Mouse (Mus musculus) adrenal gland, adult (tissue): ENCODE results near the gene Gm17545.

Experiments
- DNase-seq, 2 experiments: peaks; one replicate each; pipeline ENCODE4 v3.0.0; 2022 to 2023; ENCODE audit warnings: low spot score in 1 of 2; ENCODE audit not compliant: inconsistent age in 2 of 2

The Gm17545 gene

DNA sequence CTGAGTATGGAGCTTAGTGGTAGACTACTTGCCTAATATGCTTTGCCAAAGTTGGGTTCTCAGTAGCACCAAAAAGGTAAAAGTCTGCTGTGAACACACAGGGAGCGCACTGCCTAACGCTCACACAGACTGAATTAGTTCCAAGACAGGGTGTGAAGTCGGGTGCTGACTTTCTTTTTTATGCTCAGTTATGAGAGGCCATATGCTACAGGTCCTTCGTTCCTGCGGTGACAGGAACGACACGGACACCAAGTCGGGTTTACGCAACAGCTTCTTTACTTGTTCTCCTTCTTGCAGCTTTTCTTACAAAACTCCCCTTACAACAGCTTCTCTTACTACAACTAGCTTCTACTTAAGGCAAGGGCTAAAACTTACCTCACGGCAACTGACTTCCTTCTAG lies 10.9 kb upstream of the Gm17545 start:
- no peak for DNase-seq

DNA sequence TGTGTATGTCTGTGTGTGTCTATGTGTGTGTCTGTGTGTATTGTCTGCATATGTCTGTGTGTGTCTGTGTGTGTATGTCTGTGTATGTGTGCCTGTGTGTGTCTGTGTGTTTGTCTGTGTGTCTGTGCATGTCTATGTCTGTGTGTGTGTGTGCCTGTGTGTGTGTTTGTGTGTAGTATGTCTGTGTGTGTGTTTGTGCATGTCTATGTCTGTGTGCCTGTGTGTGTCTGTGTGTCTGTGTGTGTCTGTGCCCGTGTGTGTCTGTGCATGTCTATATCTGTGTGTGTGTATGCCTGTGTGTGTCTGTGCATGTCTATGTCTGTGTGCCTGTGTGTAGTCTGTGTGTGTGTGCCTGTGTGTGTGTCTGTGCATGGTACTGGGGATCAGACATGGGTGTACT lies 9.0 kb upstream of the Gm17545 start:
- no peak for DNase-seq

DNA sequence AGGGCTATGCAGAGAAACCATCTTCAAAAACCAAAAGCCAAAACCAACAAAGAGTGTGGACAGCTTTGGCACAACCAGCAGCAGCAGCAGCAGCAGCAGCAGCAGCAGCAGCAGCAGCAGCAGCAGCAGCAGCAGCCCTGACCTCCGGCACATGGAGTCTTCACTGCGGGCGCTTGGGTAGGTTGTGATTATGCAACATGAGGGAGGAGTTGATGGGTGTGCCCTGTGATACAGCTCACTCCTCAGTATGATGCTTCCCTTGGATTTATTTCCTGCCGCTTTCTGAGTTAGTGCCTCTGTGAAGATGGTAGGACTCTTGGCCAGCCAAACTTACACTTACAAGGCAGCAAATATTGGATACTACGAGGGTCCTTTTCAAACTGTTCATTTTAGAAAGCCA lies 6.9 kb upstream of the Gm17545 start:
- peak; percentile 48 to 51 for DNase-seq

DNA sequence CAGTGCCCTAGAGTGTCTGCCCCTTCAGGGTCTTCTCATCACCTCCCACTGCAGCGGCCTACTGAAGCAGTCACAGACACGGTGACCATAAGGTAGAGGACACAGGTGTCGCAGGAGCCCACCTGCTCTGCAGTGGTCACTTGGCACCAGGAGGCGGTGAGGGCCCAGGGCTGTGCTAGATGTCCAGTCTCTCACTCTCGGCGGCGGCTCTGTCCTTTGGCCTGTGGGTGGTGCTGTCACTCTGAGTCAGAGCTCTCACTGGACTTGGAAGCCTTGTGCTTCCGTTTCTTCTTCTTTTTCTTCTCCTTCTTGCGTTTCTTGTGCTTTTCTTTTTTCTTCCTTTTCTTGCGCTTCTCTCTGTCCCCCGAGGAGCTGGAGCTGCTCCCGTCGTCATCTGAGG lies 5.7 kb upstream of the Gm17545 start:
- DNase-seq: peak in 1 of 2 experiments; percentile 37

DNA sequence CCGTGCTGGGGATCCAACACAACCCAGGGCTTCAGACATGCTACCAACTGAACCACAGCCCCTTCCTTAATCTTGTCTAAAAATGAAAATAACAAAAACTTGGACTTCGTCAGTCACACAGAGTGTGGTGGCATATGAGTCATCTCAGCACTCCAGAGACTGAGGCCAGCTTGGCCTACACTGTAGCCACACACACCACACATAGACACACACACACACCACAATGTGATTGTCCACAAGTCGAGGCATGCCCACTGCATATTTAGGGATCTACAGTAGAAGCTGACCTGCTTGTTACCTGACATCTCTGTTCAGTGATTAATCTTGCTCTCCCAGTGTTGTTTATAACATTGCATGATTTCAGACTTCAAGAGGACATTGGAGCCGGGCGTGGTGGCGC lies 4.9 kb upstream of the Gm17545 start:
- DNase-seq: peak; percentile 27 to 66

DNA sequence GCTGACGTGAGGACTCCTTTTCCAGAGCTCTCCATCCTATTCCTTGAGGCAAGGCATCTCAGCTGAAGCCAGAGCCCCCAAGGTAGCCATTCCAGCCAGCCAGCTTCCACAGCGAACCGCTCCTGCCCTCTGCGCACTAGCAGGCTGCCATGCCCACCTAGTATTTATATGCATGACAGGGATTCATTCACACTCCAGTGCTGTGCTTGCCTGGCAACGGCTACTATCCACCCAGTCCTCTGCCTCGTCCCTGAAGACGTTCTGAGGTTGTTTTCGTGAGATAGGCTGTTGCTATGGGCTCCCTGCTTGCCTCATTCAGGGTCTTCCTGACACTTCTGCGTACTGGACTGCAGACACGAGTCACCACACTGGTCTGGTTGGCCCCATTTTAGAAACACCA lies 1.4 kb upstream of the Gm17545 start:
- DNase-seq: no peak

DNA sequence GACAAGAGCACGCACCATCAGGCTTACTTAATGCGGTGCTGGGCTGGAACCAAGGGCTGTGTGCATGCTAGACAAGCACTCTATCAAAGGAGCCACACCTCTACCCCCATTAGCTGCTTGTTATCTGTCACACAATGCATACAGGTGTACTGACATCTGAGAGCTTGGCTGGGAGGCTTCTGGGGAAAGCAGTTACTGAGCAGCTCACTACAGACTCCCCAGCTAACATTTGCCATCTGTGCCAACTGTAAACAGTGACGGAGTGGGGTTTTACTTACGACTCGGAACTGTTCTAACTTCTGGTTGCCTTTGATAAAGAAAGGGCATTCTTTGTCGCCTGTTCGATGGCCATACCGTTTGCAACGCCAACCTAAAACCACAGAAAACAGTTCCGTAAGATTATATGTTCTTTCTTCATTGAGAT lies 577 bp upstream of the Gm17545 start:
- DNase-seq: no peak

DNA sequence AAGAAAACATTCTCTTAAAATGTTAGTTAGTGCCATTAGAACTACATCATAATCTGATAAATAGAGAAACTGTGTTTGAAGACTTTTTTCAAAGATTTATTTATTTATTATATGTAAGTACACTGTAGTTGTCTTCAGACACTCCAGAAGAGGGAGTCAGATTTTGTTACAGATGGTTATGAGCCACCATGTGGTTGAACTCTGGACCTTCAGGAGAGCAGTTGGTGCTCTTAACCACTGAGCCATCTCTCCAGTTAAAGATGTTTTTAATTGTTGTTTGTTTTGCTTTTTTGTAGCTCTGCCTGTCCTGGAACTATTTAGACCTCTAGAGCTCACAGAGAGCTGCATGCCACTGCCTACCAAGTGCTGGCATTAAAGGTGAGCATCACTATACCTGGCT lies 951 bp downstream of the Gm17545 start:
- DNase-seq: no peak

DNA sequence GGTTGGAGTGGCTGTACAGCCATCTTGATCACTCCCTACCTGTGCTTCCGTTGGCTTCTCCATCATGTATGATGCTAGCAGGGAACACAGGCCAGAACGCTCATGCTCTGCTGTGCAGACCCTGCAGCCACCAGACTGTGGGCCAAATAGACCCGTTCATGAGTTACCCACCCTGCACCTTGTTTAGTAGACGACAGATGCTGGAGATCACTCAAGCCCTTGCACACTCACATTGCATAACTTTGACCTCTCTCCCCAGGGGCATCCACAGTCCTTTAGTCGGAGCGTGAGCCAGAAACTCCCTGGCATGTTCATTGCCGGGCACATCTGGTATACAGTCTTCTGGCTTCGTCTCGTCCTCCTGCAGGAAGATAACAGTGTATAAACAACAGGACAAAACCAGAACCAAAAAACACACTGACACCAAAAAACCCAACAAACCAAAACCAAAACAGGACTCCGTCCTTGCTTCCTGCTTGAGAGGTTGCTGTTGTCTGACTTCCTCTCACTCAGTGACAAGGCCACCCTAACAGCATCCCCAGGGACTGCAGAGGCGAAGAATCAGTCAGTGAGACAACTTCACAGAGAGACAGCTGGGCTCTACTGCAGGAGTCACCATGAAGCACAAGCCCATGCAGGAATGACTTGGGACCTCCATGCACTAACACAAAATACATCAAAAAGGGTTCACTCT lies 3.2 kb downstream of the Gm17545 start:
- DNase-seq: peak in 1 of 2 experiments; percentile 34

DNA sequence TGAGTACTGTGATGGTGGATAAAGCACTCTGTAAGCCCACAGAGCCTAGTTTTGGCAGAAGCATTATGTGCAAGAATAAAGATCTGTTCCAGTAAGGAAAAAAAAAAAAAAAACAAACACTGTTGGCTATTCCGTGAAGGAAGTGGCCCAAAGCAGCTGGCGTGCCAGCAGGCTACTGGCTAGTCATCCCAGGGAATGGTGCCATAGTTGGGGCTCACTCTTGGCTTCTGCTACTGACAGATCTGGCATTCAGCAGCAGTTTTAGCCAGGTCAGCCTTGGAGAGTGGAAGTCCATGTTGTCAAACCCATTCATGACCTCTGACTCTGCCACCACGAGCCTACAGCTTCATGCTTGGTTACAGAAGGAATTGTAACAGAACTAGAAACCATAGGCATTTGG lies 7.9 kb downstream of the Gm17545 start:
- DNase-seq: peak in 1 of 2 experiments; percentile 71

DNA sequence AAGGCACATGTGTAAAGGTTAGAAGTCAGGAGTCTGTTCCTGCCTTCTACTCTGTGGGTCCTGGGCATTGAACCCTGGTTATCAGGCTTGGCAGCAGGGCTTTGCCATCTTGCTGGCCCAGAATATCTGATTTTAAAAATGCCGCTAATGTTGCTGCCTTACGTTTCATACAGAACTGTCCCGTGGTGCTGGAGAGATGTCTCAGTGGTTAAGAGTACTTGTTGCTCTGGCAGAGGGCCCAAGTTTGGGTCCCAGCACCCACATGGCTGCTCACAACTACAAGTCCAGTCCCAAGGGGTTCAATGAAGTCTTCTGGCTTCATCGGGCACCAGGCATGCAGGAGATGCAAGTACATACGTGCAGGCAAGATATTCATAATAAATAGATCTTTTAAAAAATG lies 12.1 kb downstream of the Gm17545 start:
- no peak for DNase-seq

DNA sequence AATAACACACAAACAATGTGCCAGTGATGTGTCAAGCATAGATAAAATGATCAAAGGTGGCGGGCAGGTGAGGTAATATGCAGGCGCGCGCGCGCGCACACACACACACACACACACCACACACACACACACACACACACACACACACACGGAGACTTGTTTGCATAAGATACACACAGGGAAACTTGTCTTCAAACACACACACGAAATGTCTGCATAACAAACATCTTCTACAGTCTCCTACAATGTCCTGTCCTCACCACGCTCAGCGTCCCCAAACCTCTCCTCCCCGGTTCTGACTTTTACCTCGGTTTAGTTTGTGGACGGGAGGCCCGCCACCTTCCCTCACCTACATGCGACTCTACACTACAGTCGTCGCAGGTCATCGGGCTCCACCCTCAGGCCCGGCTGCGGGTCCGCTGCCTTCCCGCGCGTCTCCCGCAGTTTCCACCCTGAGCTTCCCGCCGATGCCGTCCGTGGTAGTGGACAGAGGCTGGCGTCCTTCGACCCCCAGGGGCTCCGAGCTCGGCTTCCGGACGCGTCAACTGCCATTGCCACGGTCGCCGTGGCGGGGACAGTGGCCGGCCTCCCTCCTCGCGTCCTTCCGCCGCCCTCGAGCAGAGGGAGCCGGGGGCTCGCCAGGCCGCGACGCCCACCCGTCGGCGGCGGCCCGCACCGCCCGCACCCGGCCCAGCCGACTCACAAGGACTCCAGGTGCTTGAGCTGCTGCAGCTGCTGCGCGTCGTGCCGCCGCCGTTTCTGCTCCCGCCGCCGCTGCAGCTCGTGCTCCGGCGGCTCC lies 13.5 kb downstream of the Gm17545 start:
- peak; percentile 72 to 86 for DNase-seq

DNA sequence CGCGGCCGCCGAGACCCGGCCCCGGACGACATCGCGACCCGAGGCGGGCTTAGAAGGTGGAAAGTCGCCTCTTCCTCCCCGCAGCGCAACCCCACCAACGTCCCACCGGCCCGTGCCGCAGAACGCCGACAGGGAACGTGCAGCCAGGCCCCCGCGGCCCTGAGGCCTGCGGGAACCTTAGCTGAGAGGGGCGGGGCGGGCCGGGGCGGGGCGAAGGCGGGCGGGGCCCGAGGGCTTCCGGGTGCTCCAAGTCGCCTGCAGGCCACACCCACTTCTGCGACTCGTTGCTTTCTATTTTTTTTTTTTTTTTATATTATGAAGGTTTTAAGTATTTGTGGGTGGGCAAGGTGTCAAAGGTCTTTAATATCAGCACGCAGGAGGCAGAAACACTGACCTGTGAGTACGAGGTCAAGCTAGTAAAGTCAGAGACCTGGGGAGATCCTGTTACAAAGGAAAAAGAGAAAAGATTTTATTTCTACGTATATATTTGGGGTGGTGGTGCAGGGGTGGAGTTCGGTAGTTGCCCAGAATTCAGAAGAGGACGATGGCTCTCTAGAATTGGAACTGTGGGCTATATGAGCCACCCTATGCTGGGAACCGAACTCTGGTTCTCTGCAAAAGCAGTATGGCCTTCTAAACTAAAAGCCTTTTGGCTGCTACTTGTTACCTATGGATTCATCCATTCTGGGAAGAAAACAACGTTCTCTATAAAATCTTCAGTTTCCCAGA lies 14.2 kb downstream of the Gm17545 start:
- peak; percentile 62 to 84 for DNase-seq

DNA sequence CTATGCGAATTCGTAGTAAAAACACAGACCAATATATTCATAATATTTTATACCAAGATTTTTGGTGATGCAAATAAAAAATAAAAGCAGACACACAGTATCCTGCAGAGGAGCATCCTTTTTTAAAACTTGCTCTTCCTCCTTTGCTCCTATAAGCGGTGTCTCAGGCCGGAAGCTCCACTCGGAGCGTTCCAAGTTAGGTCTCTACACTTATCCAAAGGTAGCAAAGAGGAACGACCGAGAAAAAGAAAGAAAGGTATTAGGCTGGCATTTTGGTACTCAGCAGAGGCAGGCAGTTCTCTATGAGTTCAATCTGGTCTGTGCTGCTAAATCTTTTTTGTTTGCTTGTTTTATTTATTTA lies 14.8 kb downstream of the Gm17545 start:
- DNase-seq: peak in 1 of 2 experiments; percentile 31

DNA sequence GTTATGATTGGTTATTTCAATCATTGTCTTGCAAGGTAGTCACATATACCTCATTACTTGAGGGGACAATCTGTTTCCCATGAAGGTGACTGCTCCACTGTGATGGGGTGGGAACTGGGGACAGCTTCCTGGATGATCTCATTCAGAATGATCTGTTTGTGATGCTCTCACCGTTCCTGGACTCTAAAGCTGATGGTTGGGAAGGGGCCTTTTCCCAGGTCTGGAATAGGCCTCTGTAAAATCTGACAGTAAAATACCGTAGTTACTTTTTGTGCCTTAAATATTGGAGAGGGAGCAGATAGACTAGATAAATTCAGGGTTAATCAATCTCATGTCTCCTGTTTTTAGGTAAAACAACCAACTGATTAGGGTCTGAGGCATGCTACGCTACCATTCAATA lies 15.6 kb downstream of the Gm17545 start, which contains the start of gene Rp9:
Gene Rp9 (minus strand): TSS at position 101 of the 400 bp plus-strand sequence.
- peak in 1 of 2 experiments; percentile 25 for DNase-seq

DNA sequence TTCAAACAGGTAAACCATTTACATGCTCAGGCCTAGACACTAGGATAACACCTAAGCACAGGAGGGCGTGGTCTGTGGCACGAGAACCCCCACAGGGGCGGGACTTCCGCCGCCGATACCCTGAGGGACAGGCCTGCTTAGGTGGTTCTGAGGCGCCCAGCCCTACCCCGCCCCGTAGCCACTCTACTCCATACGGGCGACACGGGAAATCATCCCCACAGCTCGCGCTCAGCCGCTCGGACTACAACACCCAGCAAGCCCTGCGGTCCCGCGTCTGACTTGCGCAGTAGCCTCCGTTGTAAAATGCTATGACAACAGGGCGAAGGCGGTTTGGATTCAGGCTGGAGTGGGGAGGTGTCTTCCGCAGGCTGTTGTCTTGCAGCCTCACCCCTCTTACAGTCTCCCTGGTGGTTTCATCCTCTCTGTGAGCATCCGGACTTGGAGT lies 21.4 kb downstream of the Gm17545 start, which contains the start of gene Bbs9:
Gene Bbs9 (plus strand): TSS at position 292 of the 445 bp plus-strand sequence.
- peak; percentile 96 to 98 for DNase-seq

DNA sequence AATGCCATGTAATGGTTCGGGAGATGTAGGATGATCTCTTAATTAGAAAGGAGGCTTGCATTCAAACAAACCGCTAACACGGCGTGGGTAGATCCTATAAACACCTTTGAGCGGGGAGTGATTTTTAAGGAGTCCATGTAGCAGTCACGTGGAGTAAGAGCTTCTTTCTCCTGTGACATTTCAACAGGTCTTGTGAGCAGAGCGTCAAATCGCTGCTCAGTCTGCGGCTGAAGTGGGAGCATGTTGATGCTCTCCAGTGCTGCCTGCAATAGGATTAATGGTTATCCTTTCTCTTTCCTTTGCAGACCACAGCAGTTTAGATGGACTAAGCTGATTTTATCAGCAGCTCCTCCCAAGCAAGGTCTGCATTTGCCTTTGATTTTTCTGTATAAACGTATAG lies 22.2 kb downstream of the Gm17545 start:
- DNase-seq: peak in 1 of 2 experiments; percentile 13

DNA sequence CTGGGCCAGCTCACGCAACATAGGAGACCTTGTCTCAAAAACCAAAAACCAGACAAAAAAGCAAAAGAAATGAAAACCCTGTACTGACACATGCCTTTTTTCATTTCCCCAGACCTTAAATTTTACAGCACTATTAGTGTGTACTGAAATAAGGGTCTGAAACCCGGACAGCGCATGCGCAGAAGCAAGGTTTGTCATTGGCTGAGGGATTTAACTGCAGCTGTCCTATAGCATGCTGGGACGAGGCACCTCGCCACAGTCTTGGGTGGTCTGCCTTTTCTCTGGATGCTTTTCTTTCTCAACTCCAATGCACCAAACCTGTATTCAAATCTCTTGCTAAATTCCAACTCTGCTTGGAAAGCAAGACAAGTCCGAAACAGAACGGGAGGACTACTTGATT lies 24.9 kb downstream of the Gm17545 start:
- DNase-seq: no peak

DNA sequence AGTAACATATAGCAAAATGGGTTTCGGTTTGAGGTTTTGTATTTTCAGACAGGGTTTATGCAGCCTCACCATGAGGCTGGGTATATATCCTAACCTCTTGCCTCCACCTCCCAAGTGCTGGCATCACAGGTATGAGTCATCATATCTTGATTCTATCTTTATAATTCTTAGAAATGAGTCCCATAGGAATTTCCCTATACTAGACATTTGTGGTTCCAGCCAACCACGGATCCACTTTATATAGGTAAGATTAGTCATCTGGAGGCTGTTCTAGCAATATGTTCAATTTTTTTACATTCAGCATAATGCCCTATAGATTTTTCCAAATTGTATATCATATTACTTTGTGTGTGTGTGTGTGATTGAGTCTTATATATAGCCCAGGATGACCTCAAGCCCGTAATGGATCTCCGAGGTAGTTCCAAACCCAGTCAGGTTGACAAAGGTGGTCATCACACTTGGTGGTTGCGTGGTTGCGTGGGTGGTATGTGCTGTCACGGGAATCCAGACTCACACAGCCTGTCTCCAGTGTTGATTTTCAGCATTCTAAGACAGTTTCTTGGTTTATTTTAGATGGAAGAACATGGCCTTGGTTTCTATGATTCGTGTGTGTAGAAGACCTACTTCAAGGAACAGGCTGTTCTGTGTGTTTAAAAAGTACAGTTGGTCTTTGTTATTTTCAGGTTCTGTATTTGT lies 29.9 kb downstream of the Gm17545 start:
- DNase-seq: no peak

DNA sequence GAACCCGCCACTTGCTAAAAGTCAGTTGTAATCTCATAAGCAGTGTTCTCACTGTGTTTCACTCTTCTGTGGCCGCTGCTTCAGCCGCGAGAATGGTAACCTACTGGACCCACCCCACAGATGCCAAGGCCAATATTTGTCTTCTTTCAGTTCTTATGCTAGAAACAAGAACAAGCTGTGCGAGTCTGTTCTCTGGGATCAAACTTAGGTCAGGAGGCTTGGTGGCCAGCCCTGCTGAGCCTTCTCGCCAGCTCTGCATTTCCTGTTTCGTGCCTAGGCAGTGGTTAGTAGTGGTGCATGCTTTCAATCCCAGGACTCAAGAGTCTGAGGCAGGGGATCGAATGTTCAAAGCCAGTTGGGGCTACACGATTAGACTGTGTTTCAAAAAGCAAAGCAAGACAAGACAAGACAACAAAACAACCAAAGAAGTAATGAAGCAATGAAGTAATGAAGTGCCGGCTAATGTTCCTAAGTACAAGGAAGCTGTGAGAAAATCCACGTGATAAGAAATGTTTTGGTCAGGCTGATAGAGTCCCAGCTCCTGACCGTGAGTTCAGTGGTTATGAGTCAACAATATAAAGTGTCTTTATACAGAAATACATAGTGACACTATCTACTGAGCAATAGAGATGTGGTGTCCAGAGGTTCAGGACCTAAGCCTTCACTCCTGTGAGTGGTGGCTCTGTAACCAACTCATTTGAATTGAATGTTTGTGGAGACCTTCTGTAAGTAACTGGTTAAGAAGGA lies 30.6 kb downstream of the Gm17545 start:
- DNase-seq: no peak
